Mouse (Mus musculus) midbrain, embryonic 16.5 days (tissue): ENCODE measurements around the gene Nop10. TPM values are rescaled to one million over a fixed set of nuclear protein-coding genes. Genes with fewer than 3 reads are reported as not detected.
"Not testable (repeated sequence)": the region's sequence is repeated elsewhere in the genome, so short reads cannot be mapped to it uniquely, and the experiment has no call there.

ENCODE experiments used
- ATAC-seq: fragments of 200-750 bp; cut with Nextera tagmentation; 2 replicates; pipeline ENCODE4 v1.8.0; 2017; ENCODE audit warnings: moderate TSS enrichment
- H3K27ac ChIP-seq: fragments of 300-500 bp; sonication (generic); 2 replicates; pipeline ENCODE4 v1.5.1; 2014; ENCODE audit warnings: mild to moderate bottlenecking, low read length, mixed read lengths
- H3K27me3 ChIP-seq: fragments of 300-500 bp; sonication (generic); 2 replicates; pipeline ENCODE4 v1.6.1; 2014; ENCODE audit warnings: low read depth, low read length, mixed read lengths; ENCODE audit not compliant: control insufficient read depth, insufficient read depth
- H3K36me3 ChIP-seq: fragments of 300-500 bp; sonication (generic); 2 replicates; pipeline ENCODE4 v1.6.1; 2014; ENCODE audit warnings: mild to moderate bottlenecking, low read length, moderate library complexity, mixed read lengths; ENCODE audit not compliant: control insufficient read depth, insufficient read depth
- H3K4me1 ChIP-seq: fragments of 300-500 bp; sonication (generic); 2 replicates; pipeline ENCODE4 v1.6.1; 2014; ENCODE audit warnings: mild to moderate bottlenecking, low read length, mixed read lengths; ENCODE audit not compliant: control insufficient read depth, insufficient read depth
- H3K4me2 ChIP-seq: fragments of 300-500 bp; sonication (generic); 2 replicates; pipeline ENCODE4 v1.6.1; 2014; ENCODE audit warnings: mild to moderate bottlenecking, low read length, mixed read lengths
- H3K4me3 ChIP-seq: fragments of 300-500 bp; sonication (generic); 2 replicates; pipeline ENCODE4 v1.5.1; 2014; ENCODE audit warnings: low read depth, mild to moderate bottlenecking, low read length, moderate library complexity, mixed read lengths
- H3K9ac ChIP-seq: fragments of 300-500 bp; sonication (generic); 2 replicates; pipeline ENCODE4 v1.6.1; 2014; ENCODE audit warnings: low read depth, low read length, mixed read lengths
- H3K9me3 ChIP-seq: fragments of 300-500 bp; sonication (generic); replicated peaks from 2 replicates; pipeline ENCODE4 v1.6.1; 2014; ENCODE audit warnings: mild to moderate bottlenecking, low read length, mixed read lengths; ENCODE audit not compliant: control insufficient read depth, poor library complexity, severe bottlenecking
- WGBS: fragments of 180-500 bp; shearing (Covaris S2); extraction: QIAGEN DNeasy Blood & Tissue Kit; methylation state at CpG from one replicate; pipeline ENCODE4 v1.1.7; 2014; 5-methylcytosine and 5-hydroxymethylcytosine counted together
- polyA plus RNA-seq: library from polyadenylated mRNA; unstranded; fragments of >200 nt; fragmentation: Nextera tagmentation; extraction: Ambion mirVana; gene quantifications from 2 replicates; pipeline ENCODE4 v1.2.1, GENCODE M21; 2015

The Nop10 gene
- polyA plus RNA-seq, 1 experiment from 2014 or later: 155 TPM

DNA sequence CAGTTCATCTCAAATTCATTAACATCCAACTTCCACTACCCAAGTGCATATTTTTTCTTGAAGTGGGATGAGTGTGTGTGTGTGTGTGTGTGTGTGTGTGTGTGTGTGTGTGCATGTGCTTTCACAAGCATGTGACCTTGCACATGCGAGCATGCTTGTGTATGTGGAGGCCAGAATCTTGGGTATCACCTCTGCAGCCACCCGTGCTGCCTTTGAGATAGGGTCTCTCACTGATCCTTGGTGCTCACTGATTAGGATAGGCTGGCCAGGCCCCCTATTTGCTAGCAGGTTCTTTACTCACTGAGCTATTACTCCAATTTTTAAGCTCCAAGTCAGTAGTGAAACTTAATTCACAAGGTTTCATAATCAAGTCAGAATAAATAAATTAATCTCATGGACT, 11.2 kb downstream of the Nop10 start:
- Histone ChIP-seq H3K4me2 (no peak overlapping the region), H3K4me3 (no peak overlapping the region), H3K36me3 (no peaks in the 10 kb centered on the region), H3K27ac (no peak overlapping the region), H3K27me3 (no peaks in the 10 kb centered on the region), H3K9me3 (no peaks in the 10 kb centered on the region), H3K9ac (no peak overlapping the region), H3K4me1 (peaks cover 23% of the 10 kb centered on the region)
- 93% methylated on average over 2 of the region's 2 CpGs for WGBS
- ATAC-seq: no peak

DNA sequence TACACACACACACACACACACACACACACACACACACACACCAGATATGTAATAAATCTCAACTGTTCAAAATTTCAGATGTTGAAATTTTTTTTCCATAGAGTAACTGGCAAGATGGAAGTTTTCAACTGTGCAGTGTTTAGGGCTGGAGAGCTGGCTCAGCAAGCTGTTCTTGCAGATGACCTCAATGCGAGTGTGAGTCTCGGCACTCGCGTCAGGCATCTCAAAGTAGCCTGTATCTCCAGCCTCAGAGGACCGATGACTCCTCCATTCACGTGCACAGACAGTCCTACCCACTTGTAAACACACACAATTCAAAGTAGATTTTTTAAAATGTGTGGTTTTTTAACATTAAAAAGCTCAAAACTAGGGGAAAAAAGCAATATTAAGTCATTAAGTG, 11.7 kb downstream of the Nop10 start:
- H3K9ac ChIP-seq: no peak overlapping the region
- peaks cover 19% of the 10 kb centered on the region for H3K4me1 ChIP-seq
- no peaks in the 10 kb centered on the region for H3K36me3 ChIP-seq
- H3K9me3 ChIP-seq: no peaks in the 10 kb centered on the region
- no peak overlapping the region for H3K4me3 ChIP-seq
- H3K27me3 ChIP-seq: no peaks in the 10 kb centered on the region
- no peak for ATAC-seq
- WGBS: 90% methylated on average over 6 of the region's 6 CpGs
- no peak overlapping the region for H3K4me2 ChIP-seq
- H3K27ac ChIP-seq: no peak overlapping the region

DNA sequence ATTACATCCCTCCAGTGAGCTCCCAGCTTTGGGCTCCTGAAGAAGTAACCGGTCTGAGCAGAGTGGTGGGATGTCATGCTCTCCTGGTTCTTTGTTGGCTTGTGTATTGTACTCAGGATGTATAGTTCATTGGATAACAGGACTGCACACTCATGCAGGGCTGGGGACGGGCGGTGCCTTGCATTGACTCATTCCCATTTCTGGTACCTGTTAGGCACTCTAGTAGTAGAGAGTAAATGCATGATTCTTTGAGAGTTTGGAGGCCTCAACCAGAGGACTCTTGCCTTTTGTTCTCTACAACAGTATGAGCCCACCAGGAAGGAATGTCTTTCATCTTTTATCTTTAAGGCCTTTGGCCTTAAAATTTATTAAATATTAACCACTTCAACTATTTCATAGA, 15.1 kb downstream of the Nop10 start:
- Histone ChIP-seq H3K36me3 (no peaks in the 10 kb centered on the region), H3K4me1 (no peaks in the 10 kb centered on the region), H3K4me2 (no peak overlapping the region), H3K27ac (no peak overlapping the region), H3K4me3 (no peak overlapping the region), H3K9me3 (no peaks in the 10 kb centered on the region), H3K27me3 (no peaks in the 10 kb centered on the region), H3K9ac (no peak overlapping the region)
- WGBS: 94% methylated on average over 3 of the region's 3 CpGs
- no peak for ATAC-seq

DNA sequence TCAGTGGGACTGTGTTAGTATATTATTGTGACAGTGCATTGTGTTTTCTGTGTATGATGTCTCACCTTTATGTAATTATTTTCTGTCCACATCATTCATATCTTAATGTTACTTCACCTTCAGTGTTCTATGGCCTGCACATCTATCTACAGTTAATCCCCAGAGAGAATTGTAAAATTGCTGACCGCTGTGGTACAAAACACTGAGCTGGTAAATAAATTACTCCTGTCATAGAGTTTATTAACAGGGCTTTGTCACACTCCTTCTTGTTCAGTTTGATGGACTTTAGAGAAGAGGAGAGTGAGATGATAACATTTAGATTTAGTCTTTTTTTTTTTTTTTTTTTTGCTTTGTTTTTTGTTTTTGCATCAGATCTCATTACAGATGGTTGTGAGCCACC, 21.1 kb downstream of the Nop10 start:
- ATAC-seq: no peak
- no peaks in the 10 kb centered on the region for H3K9me3 ChIP-seq
- no peak overlapping the region for H3K9ac ChIP-seq
- H3K4me1 ChIP-seq: peaks cover 10% of the 10 kb centered on the region
- no peak overlapping the region for H3K4me3 ChIP-seq
- H3K4me2 ChIP-seq: no peak overlapping the region
- H3K27ac ChIP-seq: no peak overlapping the region
- H3K36me3 ChIP-seq: no peaks in the 10 kb centered on the region
- 93% methylated on average over 1 of the region's 1 CpGs for WGBS
- H3K27me3 ChIP-seq: no peaks in the 10 kb centered on the region

DNA sequence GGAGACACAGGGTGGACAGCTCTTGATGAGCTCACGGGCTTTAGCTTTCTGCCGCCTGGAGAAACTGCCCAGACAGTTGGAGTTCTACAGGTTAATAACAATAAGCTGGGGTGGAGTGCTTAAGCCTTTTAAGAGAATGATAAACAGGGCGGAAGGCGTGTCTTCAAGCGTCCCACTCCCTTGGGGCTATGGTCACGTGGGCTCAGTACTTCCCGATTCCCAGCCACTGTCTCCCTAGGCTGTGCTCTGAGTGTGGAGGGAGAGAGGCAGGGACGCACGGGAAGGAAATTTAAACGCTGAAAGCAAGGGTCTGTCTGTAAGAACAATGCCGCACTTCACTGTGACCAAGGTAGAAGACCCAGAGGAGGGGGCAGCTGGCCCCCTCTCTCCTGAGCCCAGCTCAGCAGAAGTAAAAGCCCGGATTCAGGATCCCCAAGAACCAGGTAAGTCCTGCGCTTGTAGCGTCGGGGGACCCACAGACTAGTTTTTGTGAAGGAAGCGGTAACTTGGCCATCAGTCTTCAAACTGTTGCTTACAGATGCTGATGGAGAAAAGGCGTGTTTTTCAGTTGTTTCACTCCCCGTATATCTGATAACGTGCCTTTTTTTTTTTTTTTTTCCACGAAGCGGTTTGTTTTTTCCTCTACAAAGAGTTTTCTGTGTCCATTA, 22.8 kb downstream of the Nop10 start:
- Histone ChIP-seq H3K27me3 (no peaks in the 10 kb centered on the region), H3K4me2 (peak overlapping the region; percentile 85), H3K4me3 (peak overlapping the region; percentile 39), H3K36me3 (no peaks in the 10 kb centered on the region), H3K27ac (no peak overlapping the region), H3K4me1 (peaks cover 10% of the 10 kb centered on the region), H3K9ac (peak overlapping the region; percentile 58), H3K9me3 (no peaks in the 10 kb centered on the region)
- peak; percentile 90 for ATAC-seq
- 0% methylated on average over 21 of the region's 21 CpGs for WGBS

DNA sequence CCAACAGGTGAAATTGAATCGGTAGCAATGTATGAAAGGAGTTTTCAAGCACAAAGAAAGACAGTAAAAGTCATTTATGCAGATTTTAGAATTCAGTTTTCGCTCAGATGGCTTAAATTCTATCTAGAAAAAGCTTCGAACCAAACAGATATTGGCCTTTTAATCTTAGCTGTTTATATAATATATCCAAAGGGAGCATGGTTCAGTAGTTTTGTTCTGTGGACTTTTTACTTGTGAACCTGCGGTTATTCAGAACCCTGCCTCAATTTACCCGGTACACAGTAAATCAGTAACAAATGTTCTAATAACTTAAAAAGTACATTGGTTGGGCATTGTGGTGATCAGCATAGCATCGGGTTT, 23.3 kb downstream of the Nop10 start:
- Histone ChIP-seq H3K27ac (no peak overlapping the region), H3K9ac (no peak overlapping the region; the same call in 1 of the 2 replicates), H3K36me3 (no peaks in the 10 kb centered on the region), H3K27me3 (no peaks in the 10 kb centered on the region), H3K4me1 (peaks cover 10% of the 10 kb centered on the region), H3K4me3 (peak overlapping the region; percentile 39), H3K4me2 (peak overlapping the region; percentile 85), H3K9me3 (no peaks in the 10 kb centered on the region)
- no peak for ATAC-seq
- 65% methylated on average over 6 of the region's 6 CpGs for WGBS

DNA sequence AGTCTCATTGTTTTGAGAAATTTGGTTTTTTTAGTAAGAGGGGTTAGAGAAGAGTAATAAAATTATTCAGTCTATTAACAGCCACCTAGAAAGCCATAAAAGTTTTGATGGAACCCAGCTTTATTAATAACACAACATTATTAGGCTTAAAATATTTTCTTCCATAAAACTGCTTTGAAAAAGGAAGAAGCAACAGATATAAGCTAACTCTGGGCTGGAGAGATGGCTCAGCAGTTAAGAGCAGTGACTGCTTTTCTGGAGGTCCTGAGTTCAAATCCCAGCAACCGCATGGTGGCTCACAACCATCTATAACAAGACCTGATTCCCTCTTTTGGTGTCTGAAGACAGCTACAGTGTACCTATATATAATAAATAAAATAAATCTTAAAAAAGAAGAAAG, 24.3 kb downstream of the Nop10 start:
- H3K27ac ChIP-seq, H3K4me3 ChIP-seq, H3K36me3 ChIP-seq, ATAC-seq, H3K9ac ChIP-seq, H3K4me2 ChIP-seq, H3K9me3 ChIP-seq, H3K27me3 ChIP-seq: not testable (repeated sequence)
- WGBS: 91% methylated on average over 1 of the region's 1 CpGs
- peaks cover 10% of the 10 kb centered on the region for H3K4me1 ChIP-seq

DNA sequence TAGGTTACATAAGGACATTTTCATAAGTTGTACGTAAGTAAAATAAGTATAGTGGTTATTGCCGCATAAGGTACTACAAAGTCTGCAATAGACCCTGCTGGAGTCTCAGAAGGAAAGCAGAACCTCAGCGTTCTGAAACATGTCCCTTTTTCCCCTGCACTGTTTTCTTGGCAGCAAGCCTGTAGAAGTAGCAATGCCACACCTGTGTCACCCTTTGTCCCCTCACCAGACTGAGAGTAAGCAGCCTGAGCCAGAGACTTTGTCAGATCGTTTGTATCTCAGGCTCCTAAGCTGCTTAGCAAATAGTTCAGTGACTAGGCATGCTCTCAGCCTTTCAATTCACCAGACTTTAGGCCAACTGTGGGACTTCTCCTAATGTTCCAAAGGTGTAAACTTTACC, 25.3 kb downstream of the Nop10 start:
- Histone ChIP-seq H3K9ac (no peak overlapping the region), H3K27ac (no peak overlapping the region), H3K4me2 (no peak overlapping the region), H3K27me3 (no peaks in the 10 kb centered on the region), H3K4me1 (peaks cover 10% of the 10 kb centered on the region), H3K4me3 (no peak overlapping the region), H3K36me3 (no peaks in the 10 kb centered on the region), H3K9me3 (no peaks in the 10 kb centered on the region)
- no peak for ATAC-seq
- 60% methylated on average over 4 of the region's 4 CpGs for WGBS

DNA sequence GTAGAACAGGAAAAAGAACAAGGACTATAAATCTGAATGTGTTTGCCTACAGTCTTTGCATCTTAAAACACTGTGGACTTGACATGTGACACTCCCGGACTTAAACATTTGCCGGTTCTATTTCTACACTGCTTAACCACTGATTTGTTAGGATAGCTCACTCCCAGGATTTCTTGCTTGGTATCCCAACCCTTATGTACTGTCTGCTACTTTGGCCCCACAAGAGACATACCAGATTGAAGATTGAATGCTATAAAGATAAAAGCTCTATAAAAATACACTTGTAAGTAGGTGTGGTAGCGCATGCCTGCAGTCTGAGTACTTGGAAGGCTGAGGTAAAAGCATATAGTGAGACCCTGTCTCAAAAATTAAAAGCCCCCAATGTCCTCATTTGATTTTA, 27.8 kb downstream of the Nop10 start:
- Histone ChIP-seq H3K9me3 (no peaks in the 10 kb centered on the region), H3K27ac (no peak overlapping the region), H3K4me3 (no peak overlapping the region), H3K4me1 (peaks cover 4% of the 10 kb centered on the region), H3K36me3 (no peaks in the 10 kb centered on the region), H3K4me2 (no peak overlapping the region), H3K27me3 (no peaks in the 10 kb centered on the region), H3K9ac (no peak overlapping the region)
- ATAC-seq: no peak
- WGBS: 96% methylated on average over 3 of the region's 3 CpGs
